Mouse (Mus musculus) gastrocnemius, postnatal 10 days (tissue): ENCODE results near the gene Vmn1r193. TPM values are rescaled to one million over a fixed set of nuclear protein-coding genes. Genes with fewer than 3 reads are reported as not detected.
"Not testable (repeated sequence)": the region's sequence is repeated elsewhere in the genome, so short reads cannot be mapped to it uniquely, and the experiment has no call there.

ENCODE experiments used
- DNase-seq: peaks from one replicate; pipeline ENCODE4 v3.0.0; 2021; ENCODE audit warnings: mixed read lengths
- long read RNA-seq, 2 experiments: library from polyadenylated mRNA; stranded (forward); transcript quantifications; one replicate each; pipeline ENCODE4 v2.0.0; 2021
- microRNA-seq, 2 experiments: library from miRNA; unstranded; fragments of <30 nt; microRNA quantifications; one replicate each; pipeline ENCODE4 v1.2.0; 2021
- total RNA-seq, 2 experiments: library from RNA; stranded (reverse); gene quantifications; 2 replicates each; pipeline ENCODE4 v1.2.3; 2021

Vmn1r193 gene
- not detected for total RNA-seq
- long read RNA-seq, experiment 1, result 0 reads
- long read RNA-seq, experiment 2, result 0 reads

DNA sequence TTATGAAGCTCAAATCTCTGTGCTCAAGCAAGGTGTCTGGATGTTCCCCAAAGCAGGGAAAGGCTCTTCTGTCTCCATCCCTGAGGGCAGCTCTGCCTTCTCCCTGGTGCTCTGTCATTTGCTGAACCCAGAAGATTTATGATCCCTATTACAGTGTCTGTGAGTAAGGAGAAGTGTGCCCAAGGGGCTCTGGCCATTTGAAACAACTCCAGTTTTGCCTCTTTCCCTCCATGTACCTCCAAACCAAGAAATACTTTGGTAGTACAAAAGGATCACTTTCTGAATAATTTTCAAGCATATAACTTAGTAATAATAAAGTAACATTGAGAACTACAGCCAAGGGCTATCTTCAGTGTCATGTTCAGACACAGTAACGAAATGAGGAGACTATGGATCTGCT lies at the start of gene Vmn1r193:
Gene Vmn1r193 (minus strand): TSS at position 101 of the 400 bp plus-strand sequence.
- DNase-seq, result not testable (repeated sequence)

DNA sequence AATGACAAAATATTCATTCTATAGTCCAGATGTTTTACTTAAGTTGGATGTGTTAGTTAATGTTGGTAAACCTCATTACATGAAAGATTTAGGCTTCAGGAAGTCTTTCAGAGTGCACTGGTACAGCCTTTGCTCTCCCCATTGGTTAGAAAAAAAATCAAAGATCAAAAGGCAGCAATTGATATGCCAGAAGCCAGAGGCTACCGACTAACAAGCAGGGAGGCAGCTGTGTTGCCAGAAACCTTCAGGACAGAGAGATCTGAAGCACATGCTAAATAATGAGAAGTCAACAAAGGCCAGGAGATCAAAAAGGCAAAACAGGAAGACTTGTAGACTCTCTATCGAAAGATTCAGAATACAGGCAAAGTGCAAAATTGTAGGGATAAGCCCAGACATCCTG lies 48.8 kb upstream of the Vmn1r193 start:
- DNase-seq, result no peak

DNA sequence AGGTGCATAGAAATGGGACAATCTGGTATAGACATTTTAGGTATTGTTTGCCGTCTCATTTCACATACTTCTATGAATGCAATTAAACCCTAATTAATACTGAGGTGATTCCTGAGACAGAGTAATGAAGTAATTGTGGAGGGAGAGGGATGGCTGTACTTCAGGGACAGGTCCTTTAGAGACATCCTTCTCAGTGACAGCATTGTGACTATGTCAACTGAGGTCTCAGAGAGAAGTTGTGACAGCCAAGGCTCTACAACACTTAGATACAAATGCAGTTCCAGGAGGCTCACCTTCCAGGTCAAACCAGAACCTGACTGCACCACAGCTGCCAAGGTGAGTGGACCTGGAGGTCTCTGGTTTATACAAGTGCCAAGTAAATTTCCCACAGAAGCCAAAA lies 47.3 kb upstream of the Vmn1r193 start, which contains the start of gene Vmn1r195:
Gene Vmn1r195 (plus strand): TSS at position 301 of the 400 bp plus-strand sequence.
- DNase-seq, result not testable (repeated sequence)

DNA sequence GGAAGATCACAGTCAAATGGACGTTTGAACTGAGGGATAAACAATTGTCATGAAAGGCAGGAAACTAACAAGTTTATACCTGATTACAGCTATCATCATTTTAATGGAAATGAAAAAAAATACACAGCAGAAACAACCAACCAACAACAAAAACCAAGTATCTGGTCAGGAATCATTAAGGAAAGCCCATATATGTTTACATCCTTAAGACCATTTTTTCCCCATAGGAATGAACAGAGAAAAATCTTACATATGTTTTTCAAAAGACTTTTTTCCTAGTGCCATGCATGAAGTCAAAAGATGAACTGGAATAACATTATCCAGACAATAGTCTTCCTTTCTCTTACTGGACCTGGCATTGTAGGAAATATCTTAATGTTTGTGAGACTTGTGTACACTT lies 21.0 kb upstream of the Vmn1r193 start, which contains the start of gene Vmn1r194:
Gene Vmn1r194 (plus strand): TSS at position 301 of the 400 bp plus-strand sequence.
- no peak for DNase-seq

DNA sequence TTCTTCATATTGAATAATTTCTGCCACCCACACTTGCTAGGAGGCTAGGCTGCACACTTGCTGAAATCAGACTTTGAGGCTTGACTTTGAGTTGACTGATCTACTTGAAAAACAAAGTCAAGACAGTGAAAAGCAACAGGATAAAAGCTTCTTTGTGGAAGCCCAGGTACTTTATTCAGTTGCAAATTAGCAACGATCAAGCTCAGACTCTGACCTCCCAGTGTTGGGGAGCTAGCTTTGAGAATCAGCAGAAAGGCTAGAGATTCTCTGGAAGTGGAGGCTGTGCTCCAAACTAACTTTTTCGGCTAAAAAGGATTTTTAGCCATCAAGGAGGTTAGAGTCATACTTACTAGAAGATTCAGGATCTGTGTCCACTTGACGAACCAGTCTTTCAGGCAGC lies 30.2 kb downstream of the Vmn1r193 start:
- not testable (repeated sequence) for DNase-seq

DNA sequence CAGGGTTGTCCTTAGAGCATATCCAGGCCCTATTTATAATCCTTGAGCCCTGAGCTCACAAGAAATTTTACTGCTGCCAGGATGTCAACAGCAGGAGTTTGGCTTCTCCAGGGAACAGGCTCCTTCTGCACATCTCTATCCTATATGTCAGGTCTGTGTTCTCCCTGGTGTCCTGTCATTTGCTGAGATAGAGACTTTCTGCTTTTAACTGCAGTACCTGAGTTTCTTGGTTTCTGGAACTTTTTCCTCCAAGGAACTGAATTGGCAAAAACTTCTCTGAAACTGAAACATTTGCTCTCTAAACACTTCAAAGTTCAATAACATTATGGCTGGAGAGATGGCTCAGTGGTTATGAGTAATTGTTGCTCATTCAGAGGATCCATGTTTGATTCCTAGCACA lies 31.9 kb downstream of the Vmn1r193 start, which contains the start of gene Vmn1r192:
Gene Vmn1r192 (minus strand): TSS at position 101 of the 400 bp plus-strand sequence.
- no peak for DNase-seq

DNA sequence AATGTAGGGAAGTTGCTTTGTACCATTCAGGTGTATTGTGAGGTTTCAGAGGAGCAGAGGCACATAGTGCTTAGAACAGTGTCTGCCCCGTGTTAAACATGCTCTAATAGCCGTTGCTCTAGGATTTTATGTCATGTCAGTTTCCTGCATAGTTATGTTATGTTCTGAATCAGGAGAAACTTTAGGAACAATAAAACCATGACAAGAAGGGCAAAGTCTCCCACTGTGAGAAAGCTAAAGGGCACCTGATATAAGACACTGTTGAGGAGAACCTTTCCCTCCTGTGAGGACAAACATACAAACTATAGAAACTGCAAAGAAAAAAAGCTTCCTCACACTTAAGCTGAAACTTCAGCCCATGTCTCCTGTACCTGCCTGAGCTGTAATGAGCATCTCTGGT lies 32.6 kb downstream of the Vmn1r193 start:
- no peak for DNase-seq

DNA sequence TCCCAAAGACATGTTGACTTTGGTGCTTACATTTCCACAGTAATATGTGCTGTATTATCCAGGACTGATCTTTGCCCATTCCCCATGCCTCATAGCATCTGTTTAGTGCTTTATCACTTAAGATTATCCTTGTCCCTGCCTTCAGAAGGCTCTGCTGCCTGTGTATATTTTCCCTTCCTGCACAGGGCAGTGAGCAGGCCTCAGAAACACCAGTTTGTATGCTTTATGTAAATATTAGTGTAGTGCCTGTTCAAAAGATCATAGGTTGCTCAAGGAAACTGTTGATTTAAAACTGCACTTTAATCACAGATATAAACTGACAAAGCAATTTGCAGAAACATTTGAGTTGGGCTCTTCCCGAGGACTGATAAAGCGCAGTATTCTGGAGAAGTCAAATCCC lies 33.6 kb downstream of the Vmn1r193 start:
- no peak for DNase-seq

DNA sequence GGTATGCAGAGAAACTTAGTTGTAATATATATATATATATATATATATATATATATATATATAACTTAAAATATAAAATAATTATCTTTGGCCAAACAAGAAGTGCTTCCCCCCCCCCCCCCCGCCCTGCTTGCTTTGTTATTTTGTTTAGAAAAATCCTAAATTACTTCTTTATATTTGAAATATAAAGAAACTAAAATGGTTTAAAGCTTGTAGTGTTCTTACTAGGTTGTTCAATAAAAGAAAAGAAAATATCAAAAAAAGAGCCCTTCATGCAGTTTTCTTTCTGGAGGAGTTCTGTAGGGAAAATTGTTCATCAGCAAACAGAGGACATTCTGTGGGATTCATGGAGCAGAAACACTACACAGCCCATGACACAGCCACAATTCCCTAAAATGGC lies 39.1 kb downstream of the Vmn1r193 start, which contains the start of gene Vmn1r191:
Gene Vmn1r191 (minus strand): TSS at position 101 of the 400 bp plus-strand sequence.
- no peak for DNase-seq

DNA sequence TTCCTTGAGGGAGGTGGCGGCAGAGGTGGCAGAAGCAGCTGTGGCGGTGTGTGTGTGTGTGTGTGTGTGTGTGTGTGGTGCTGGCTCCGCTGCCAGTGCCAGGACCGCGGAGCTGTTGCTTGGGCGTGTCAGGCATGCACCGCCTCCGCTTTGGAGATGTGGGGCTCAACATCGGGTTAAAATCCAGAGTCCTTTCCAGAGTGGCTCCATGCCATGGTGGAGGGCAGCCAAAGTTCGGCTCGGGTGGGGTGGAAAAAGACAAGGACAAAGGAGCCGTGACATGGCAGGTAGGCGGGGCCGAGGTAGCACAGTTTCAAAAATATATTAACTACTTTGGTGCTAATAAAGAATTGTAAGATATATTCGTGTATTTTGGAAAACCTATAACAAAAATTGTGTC lies 54.5 kb downstream of the Vmn1r193 start:
- no peak for DNase-seq

Small RNA genes within 50 kb of the gene (microRNA-seq; reads per million reads assigned to microRNA genes)
- gene Gm23282, result 0 reads per million in 2 experiments
- gene Gm25084, result 0 reads per million in 2 experiments

Other genes with a start within 250 kb of the Vmn1r193 start
- not detected for gene Pom121l2, start 242.0 kb downstream of the Vmn1r193 start, total RNA-seq
- gene Prss16, start 213.4 kb downstream of the Vmn1r193 start, total RNA-seq, result not detected
- 100 to 1,000 TPM; 171 to 199 TPM for gene Hist1h2ah, start 187.6 kb downstream of the Vmn1r193 start, total RNA-seq
- gene Hist1h2bk, start 187.3 kb downstream of the Vmn1r193 start, total RNA-seq, result 100 to 1,000 TPM; 209 to 249 TPM
- 10 to 100 TPM; 77.9 to 89.2 TPM for gene Hist1h4i, start 181.8 kb downstream of the Vmn1r193 start, total RNA-seq
- gene Hist1h2ag, start 180.2 kb downstream of the Vmn1r193 start, total RNA-seq, result 100 to 1,000 TPM; 133 to 135 TPM
- gene Hist1h2bj, start 179.9 kb downstream of the Vmn1r193 start, total RNA-seq, result 100 to 1,000 TPM; 117 to 122 TPM
- not detected for gene Vmn1r188, start 138.7 kb downstream of the Vmn1r193 start, total RNA-seq
- gene Vmn1r189, start 117.3 kb downstream of the Vmn1r193 start, total RNA-seq, result not detected
- gene Vmn1r191, start 39.2 kb downstream of the Vmn1r193 start, total RNA-seq, result not detected
- gene Vmn1r192, start 32.0 kb downstream of the Vmn1r193 start, total RNA-seq, result not detected
- not detected for gene Vmn1r194, start 21.1 kb upstream of the Vmn1r193 start, total RNA-seq
- not detected for gene Vmn1r195, start 47.4 kb upstream of the Vmn1r193 start, total RNA-seq
- gene Vmn1r196, start 66.8 kb upstream of the Vmn1r193 start, total RNA-seq, result not detected
- not detected for gene Vmn1r197, start 101.4 kb upstream of the Vmn1r193 start, total RNA-seq
- gene Vmn1r198, start 127.2 kb upstream of the Vmn1r193 start, total RNA-seq, result not detected
- not detected for gene Vmn1r199, start 156.7 kb upstream of the Vmn1r193 start, total RNA-seq
- gene Vmn1r200, start 167.2 kb upstream of the Vmn1r193 start, total RNA-seq, result not detected
- not detected for gene Vmn1r201, start 248.8 kb upstream of the Vmn1r193 start, total RNA-seq